Mouse (Mus musculus) heart, embryonic 12.5 days (tissue): Measurements from ENCODE around the gene Mepce. TPM values are rescaled to one million over a fixed set of nuclear protein-coding genes. Genes with fewer than 3 reads are reported as not detected.
A peak's percentile ranks its signal among the peaks of the same experiment; 100 is the strongest.

Experiments
- ATAC-seq: fragments of 200-750 bp; cut with Nextera tagmentation; 2 replicates; pipeline ENCODE4 v1.8.0; 2017; ENCODE audit warnings: moderate TSS enrichment, moderate library complexity; ENCODE audit not compliant: insufficient number of reproducible peaks, low FRiP score
- H3K27ac ChIP-seq: fragments of 300-500 bp; sonication (generic); 2 replicates; pipeline ENCODE4 v1.5.1; 2016; ENCODE audit warnings: mild to moderate bottlenecking, moderate library complexity; ENCODE audit not compliant: poor library complexity, severe bottlenecking
- H3K27me3 ChIP-seq: fragments of 300-500 bp; sonication (generic); replicated peaks from 2 replicates; pipeline ENCODE4 v1.6.1; 2016; ENCODE audit warnings: mild to moderate bottlenecking, moderate library complexity
- H3K36me3 ChIP-seq: fragments of 300-500 bp; sonication (generic); 2 replicates; pipeline ENCODE4 v1.6.1; 2016; ENCODE audit warnings: mild to moderate bottlenecking, moderate library complexity
- H3K4me1 ChIP-seq: fragments of 300-500 bp; sonication (generic); replicated peaks from 2 replicates; pipeline ENCODE4 v1.6.1; 2016; ENCODE audit warnings: mild to moderate bottlenecking
- H3K4me2 ChIP-seq: fragments of 300-500 bp; sonication (generic); 2 replicates; pipeline ENCODE4 v1.6.1; 2016; ENCODE audit warnings: mild to moderate bottlenecking, moderate library complexity
- H3K4me3 ChIP-seq: fragments of 300-500 bp; sonication (generic); 2 replicates; pipeline ENCODE4 v1.5.1; 2016; ENCODE audit warnings: mild to moderate bottlenecking
- H3K9ac ChIP-seq: fragments of 300-500 bp; sonication (generic); 2 replicates; pipeline ENCODE4 v1.6.1; 2016; ENCODE audit warnings: mild to moderate bottlenecking, moderate library complexity
- H3K9me3 ChIP-seq: fragments of 300-500 bp; sonication (generic); replicated peaks from 2 replicates; pipeline ENCODE4 v1.6.1; 2016; ENCODE audit warnings: mild to moderate bottlenecking, moderate library complexity
- WGBS: fragments of 180-500 bp; shearing (Covaris S2); methylation state at CpG from one replicate; pipeline ENCODE4 v1.1.7; 2016; 5-methylcytosine and 5-hydroxymethylcytosine counted together
- polyA plus RNA-seq: library from polyadenylated mRNA; unstranded; fragments of >200 nt; fragmentation: Nextera tagmentation; extraction: Ambion mirVana; gene quantifications from 2 replicates; pipeline ENCODE4 v1.2.1, GENCODE M21; 2016

The Mepce gene
- polyA plus RNA-seq, 1 experiment from 2014 or later: 8.8 TPM

DNA sequence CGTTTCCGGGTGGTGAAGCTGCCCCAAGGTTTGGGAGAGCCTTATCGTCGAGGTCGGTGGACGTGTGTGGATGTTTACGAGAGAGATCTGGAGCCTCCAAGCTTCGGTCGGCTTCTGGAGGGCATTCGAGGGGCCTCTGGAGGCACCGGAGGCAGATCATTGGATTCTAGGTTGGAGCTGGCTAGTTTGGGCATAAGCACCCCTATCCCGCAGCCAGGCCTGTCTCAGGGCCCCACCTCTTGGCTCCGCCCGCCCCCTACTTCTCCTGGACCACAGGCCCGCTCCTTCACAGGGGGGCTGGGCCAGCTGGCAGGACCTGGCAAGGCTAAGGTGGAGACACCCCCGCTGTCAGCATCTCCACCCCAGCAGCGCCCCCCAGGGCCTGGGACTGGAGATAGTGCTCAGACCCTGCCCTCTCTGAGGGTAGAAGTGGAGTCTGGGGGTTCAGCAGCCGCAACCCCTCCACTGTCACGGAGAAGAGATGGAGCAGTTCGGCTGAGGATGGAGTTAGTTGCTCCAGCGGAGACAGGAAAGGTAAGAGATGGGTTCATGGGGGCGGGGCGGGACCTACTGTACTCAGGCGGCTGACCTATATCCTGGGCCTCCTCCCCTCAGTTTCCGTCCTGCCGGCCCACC, 40.0 kb downstream of the Mepce start:
- no peaks in the 10 kb centered on the region for H3K27me3 ChIP-seq
- peak overlapping the region; percentile 99 for H3K9ac ChIP-seq
- peaks cover 29% of the 10 kb centered on the region for H3K36me3 ChIP-seq
- H3K9me3 ChIP-seq: no peaks in the 10 kb centered on the region
- peak overlapping the region; percentile 99 for H3K27ac ChIP-seq
- WGBS: 3% methylated on average over 26 of the region's 26 CpGs
- peaks cover 47% of the 10 kb centered on the region for H3K4me1 ChIP-seq
- H3K4me2 ChIP-seq: peak overlapping the region; percentile 99
- peak; percentile 37 for ATAC-seq
- H3K4me3 ChIP-seq: peak overlapping the region; percentile 92

DNA sequence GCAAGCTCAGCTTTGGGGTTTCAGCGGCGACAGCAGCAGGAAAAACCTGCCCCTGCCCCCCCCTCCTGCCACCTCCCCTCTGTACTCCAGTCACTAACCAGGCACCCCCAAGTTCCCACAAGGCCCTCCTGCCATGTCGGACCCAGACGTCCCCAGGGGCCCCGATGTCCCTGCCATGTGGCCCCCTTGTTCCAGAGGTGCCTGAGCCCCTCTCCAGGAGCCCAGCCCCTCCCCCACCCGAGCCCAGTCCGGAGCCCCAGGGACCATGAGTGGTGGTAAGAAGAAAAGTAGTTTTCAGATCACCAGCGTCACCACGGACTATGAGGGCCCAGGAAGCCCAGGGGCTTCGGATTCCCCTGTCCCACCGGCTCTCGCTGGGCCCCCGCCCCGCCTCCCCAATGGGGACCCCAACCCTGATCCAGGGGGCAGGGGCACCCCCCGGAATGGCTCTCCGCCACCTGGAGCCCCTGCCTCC, 40.6 kb downstream of the Mepce start:
- Histone ChIP-seq H3K27ac (peak overlapping the region; percentile 99), H3K9me3 (no peaks in the 10 kb centered on the region), H3K4me3 (peak overlapping the region; percentile 92), H3K36me3 (peaks cover 23% of the 10 kb centered on the region), H3K4me2 (peak overlapping the region; percentile 99), H3K9ac (peak overlapping the region; percentile 99), H3K4me1 (peaks cover 45% of the 10 kb centered on the region), H3K27me3 (no peaks in the 10 kb centered on the region)
- 0% methylated on average over 16 of the region's 16 CpGs for WGBS
- ATAC-seq: 0 out of 2 replicates have a peak, but pooled peaks have one; percentile 9

DNA sequence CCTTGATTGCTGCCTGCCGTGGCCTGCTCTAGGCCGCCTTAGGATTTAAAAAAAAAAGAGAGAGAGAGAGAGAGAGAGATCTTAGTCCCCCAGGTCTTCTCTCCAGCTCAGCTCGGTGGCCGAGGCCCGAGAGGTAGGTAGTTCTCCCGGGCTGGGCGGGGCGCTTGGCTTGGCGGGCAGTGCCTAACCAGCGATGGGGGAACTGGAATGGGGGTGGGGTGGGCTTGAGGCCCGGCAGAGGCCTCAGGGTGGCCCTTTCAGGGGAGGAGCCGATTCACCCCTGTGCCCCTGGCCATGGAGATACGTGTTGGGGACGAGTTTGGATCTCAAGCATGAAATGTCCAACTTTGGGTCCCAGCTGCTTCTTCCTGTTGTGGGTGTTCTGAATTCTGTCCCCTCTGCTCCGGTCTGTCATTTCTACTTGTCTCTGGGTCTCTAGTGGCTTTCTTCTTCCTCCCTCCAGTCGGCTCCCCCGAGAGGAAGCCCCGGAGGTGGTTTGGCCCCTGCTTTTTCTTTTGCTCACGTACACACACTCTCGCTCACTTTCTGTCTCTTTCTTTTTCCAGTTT, 41.1 kb downstream of the Mepce start:
- Histone ChIP-seq H3K9me3 (no peaks in the 10 kb centered on the region), H3K9ac (peak overlapping the region; percentile 99), H3K36me3 (peaks cover 18% of the 10 kb centered on the region), H3K4me3 (peak overlapping the region; percentile 92), H3K27ac (peak overlapping the region; percentile 99), H3K4me2 (peak overlapping the region; percentile 99), H3K27me3 (no peaks in the 10 kb centered on the region), H3K4me1 (peaks cover 45% of the 10 kb centered on the region)
- 0% methylated on average over 20 of the region's 20 CpGs for WGBS
- ATAC-seq: peak; percentile 67

DNA sequence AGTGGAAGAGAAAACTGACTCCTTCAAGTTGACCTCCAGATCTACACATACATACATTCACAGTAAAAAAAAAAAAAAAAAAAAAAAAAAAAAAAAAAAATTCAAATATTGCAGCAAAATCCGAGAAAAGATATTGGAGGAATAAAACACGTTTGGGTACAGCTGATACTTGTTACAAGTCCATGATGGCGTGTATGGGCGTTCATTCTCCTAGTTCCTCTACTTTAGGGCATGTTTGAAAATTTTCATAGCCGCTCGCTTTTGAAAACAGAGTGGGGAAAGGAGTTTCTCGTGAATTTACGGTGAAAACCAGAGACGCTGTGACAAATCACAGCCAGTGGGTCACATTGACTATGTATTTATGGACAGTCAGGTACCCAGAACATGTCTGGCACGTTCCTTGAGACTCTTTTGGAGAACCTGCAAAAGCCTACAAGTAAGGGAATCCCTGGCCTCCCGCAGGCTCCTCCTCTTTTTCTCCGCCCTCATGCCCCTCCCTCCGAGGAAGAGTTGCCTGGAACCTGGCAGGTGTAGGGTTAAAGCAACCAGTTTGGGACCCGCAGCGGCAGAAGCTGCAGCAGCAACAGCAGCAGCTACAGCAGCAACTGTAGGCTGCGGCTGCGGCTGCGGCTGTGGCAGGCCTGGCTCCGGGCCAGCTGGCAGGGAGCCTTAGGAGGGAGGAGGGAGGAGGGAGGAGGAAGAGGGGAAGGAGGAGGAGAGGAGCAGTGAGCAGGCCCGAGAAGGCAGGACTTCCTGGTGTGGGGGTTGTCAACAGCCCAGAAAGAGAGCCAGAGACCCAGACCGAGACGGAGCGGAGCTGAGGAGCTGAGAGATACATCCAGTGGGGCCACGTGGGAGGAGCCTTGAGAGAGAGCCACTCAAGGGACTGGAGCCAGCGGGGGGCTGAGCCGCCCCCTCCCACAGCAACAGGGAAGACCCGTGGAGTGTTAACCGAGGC, 42.0 kb downstream of the Mepce start, which contains the start of gene Tsc22d4:
Gene Tsc22d4, plus strand, starts transcription at position 517 of the 958 bp plus-strand sequence.
- peak within 1 kb of the TSS; percentile 92 for H3K4me3 ChIP-seq
- peak within 1 kb of the TSS; percentile 99 for H3K27ac ChIP-seq
- H3K9me3 ChIP-seq: no peaks in the 10 kb centered on the region
- H3K4me2 ChIP-seq: peak within 1 kb of the TSS; percentile 99
- H3K4me1 ChIP-seq: peaks cover 41% of the 10 kb centered on the region
- 5% methylated on average over 28 of the region's 28 CpGs for WGBS
- ATAC-seq: peak; percentile 87
- peaks cover 12% of the 10 kb centered on the region for H3K36me3 ChIP-seq
- no peaks in the 10 kb centered on the region for H3K27me3 ChIP-seq
- H3K9ac ChIP-seq: peak within 1 kb of the TSS; percentile 99

DNA sequence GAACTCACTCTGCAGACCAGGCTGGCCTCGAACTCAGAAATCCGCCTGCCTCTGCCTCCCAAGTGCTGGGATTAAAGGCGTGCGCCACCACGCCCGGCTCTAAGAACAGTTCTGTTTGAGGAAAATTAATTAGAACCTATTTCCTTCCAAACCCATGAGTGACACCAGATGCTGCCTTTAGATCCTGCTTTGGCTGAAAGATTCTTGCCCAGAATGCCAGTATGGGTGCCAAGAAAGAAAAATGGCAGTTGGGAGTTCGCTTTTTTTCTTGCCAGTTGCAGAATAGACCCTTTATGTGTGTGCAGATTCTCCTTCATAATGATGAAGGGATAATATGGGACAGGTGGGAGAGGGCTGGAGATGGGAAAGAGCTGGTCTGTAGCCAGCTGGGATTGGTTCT, 43.3 kb downstream of the Mepce start:
- Histone ChIP-seq H3K36me3 (peaks cover 3% of the 10 kb centered on the region; the same call in 1 of the 2 replicates), H3K4me1 (peaks cover 46% of the 10 kb centered on the region), H3K27ac (no peak overlapping the region), H3K4me2 (no peak overlapping the region), H3K27me3 (no peaks in the 10 kb centered on the region), H3K9ac (no peak overlapping the region), H3K4me3 (no peak overlapping the region), H3K9me3 (no peaks in the 10 kb centered on the region)
- ATAC-seq: no peak
- 88% methylated on average over 7 of the region's 7 CpGs for WGBS

DNA sequence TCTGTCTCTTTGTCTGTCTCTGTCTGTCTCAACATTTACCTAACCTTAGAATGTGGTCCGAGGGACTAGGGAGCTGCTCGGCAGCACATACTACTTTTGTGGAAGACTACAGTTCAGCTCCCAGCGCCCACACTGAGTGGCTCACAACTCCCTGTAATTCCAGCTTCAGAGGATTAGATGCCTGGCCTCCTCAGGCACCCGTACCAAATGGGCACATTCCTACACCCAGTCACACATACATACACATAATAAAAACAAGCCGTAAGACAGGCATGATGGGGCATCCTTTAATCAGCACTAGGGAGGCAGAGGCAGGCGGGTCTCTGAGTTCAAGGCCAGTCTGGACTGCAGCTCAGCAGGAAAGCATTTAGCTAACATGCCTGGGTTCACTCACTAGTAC, 44.6 kb downstream of the Mepce start:
- WGBS: 92% methylated on average over 6 of the region's 6 CpGs
- Histone ChIP-seq H3K27me3 (no peaks in the 10 kb centered on the region), H3K27ac (no peak overlapping the region), H3K36me3 (no peaks in the 10 kb centered on the region), H3K4me3 (no peak overlapping the region), H3K9ac (no peak overlapping the region), H3K4me1 (peaks cover 41% of the 10 kb centered on the region), H3K4me2 (no peak overlapping the region), H3K9me3 (no peaks in the 10 kb centered on the region)
- no peak for ATAC-seq

DNA sequence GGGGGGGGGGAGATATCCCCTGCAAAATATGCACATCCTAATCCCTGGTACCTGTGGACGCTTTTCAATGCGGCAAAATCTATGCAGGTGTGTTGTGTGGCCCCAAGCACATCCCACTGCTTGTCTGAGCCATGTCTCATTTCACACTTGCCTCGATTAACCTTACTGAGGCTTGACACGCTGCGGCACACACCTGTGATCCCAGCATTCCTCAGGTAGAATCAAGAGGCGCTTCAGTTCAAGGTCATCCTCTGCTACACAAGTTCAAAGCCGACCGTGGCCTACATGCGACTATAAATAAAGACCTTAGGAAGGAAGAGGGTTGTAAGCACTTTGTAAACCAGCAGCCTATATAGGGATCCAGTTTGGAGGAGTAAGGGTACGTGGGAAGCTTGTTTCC, 45.4 kb downstream of the Mepce start:
- WGBS: 58% methylated on average over 10 of the region's 10 CpGs
- Histone ChIP-seq H3K9ac (no peak overlapping the region), H3K4me2 (peak overlapping the region; percentile 96), H3K36me3 (no peaks in the 10 kb centered on the region), H3K4me1 (peaks cover 37% of the 10 kb centered on the region), H3K9me3 (no peaks in the 10 kb centered on the region), H3K27ac (no peak overlapping the region), H3K27me3 (no peaks in the 10 kb centered on the region), H3K4me3 (peak overlapping the region; percentile 76)
- no peak for ATAC-seq

DNA sequence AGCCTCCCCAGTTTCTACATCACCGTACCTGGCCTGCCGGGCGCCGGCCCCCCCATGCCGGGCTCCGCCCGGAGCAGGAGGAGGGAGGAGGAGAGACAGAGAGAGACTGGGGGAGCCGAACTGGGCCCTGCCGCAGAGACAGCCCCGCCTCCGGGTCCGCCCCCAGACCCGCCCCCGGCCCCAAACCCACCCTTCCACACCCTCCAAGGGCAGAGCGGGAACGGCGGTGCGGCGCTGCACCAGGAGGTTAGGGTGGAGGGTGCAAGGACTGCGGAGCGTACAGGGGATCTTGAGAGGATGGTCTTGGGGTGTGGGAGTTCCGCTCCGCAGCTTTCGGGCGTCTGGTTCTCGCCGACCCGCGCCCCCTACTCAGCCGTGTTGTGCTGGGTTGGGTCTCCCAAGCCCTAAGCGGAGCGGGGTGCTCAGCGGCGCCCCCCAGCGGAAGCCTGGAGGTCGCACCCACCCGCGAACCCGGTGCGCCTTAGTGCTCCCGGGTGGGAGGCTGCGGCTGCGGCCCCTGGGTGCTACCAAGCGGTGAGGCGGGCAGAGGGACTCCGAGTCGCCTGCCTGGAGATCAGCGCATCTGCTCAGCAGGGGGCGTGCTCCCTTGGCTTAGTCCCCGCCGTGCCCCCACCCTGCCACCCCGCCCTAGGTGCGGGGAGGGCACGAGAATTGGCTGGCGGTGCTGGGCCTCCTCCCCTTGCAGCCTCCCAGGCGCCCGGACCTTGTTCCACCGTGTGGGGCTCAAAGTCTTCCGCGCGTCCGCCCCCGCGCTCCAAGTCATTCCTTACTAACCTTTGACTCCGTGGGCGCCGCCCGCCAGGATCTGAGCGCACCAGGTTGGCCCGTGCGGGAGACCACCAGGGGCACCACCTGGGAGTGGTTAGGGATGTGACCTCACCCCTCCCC, 46.2 kb downstream of the Mepce start, which contains the start of gene Nyap1:
Gene Nyap1, minus strand, starts transcription at position 585 of the 909 bp plus-strand sequence.
- peaks cover 3% of the 10 kb centered on the region for H3K36me3 ChIP-seq
- H3K4me3 ChIP-seq: peak within 1 kb of the TSS; percentile 76
- H3K4me2 ChIP-seq: peak within 1 kb of the TSS; percentile 96
- ATAC-seq: peak; percentile 82
- peak within 1 kb of the TSS; percentile 80 for H3K9ac ChIP-seq
- peaks cover 37% of the 10 kb centered on the region for H3K4me1 ChIP-seq
- WGBS: under 1% methylated on average over 71 of the region's 71 CpGs
- H3K27ac ChIP-seq: peak within 1 kb of the TSS; percentile 56
- no peaks in the 10 kb centered on the region for H3K27me3 ChIP-seq
- no peaks in the 10 kb centered on the region for H3K9me3 ChIP-seq

DNA sequence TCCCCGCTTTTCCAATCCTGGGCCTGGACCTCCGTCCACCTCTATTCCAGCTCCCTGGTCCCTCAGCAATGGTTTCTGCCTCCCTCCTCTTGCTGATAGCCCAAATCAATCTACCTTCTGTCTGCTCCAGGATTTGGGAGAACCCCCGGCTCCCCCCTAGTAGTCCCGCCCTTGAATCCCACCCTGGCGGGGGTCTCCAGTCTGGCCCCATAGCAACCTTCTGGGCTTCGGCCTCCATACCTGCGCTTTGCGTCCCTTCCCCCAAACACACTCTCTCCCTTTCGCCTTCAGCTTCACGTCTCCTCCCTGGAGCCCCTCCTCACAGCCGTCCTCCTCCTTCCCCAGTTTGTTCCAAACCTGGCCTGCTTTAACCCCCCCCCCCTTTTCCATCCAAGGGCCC, 46.9 kb downstream of the Mepce start:
- Histone ChIP-seq H3K36me3 (peaks cover 11% of the 10 kb centered on the region), H3K9ac (peak overlapping the region; percentile 80), H3K4me1 (peaks cover 37% of the 10 kb centered on the region), H3K9me3 (no peaks in the 10 kb centered on the region), H3K4me2 (peak overlapping the region; percentile 96), H3K27ac (no peak overlapping the region; the same call in 1 of the 2 replicates), H3K27me3 (no peaks in the 10 kb centered on the region), H3K4me3 (peak overlapping the region; percentile 76)
- WGBS: 11% methylated on average over 11 of the region's 11 CpGs
- no peak for ATAC-seq

DNA sequence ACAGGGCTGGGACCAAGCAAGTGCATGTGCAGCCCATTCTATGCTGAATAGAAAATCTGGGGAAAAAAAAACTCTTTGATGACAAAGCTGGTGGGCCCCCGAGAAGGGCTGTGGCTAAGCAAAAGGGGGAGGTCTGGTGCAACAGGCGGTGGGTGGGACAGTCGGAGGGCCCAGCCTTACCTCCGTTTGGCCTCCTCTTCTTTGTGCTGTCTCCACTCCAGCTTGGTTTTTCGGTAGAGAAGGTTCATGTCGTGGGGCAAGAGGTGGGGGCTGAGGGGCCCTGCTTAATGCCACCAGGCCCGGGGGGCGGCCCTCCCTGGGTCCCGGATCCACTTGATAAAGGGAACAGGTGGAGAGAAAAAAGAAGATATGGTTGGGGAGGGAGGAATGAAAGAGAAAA, 48.0 kb downstream of the Mepce start:
- Histone ChIP-seq H3K27me3 (no peaks in the 10 kb centered on the region), H3K9me3 (no peaks in the 10 kb centered on the region)

More for the DNA sequence above, 48.0 kb downstream of the Mepce start:
- H3K36me3 ChIP-seq: peaks cover 20% of the 10 kb centered on the region
- H3K4me3 ChIP-seq: no peak overlapping the region
- no peak for ATAC-seq
- H3K4me1 ChIP-seq: peaks cover 36% of the 10 kb centered on the region
- H3K4me2 ChIP-seq: 0 out of 2 replicates have a peak overlapping the region, but pooled peaks have one; percentile 96
- 0 out of 2 replicates have a peak overlapping the region, but pooled peaks have one; percentile 5 for H3K9ac ChIP-seq
- WGBS: 61% methylated on average over 9 of the region's 9 CpGs
- H3K27ac ChIP-seq: no peak overlapping the region
